8 mouse cellular contexts compared by ENCODE assay signal in the genomic region with DNA sequence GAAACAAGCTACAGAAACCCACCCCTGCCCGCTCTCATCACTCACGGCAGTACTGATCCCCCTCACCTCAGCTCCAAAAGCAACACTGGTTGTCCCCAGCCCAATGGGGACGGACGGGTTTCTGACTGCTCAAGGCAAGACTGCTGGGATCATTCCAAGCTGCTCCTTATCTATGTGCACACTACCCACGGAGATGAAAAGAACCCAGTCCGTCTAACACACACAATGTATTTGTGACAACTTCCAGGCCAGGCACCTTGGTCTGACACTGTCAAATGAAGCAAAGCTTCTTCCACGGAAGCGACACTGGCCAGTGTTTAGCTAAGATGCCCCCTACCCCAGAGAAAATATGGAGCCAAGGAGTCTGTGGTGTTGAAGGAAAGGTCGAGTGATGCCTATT. TPM values are rescaled to one million over a fixed set of nuclear protein-coding genes. Genes with fewer than 3 reads are reported as not detected.
DNase-seq lines count a peak whose midpoint lies in the region; ATAC-seq lines count a peak whose summit lies in the region.

No protein-coding gene starts in this region.

- peak overlapping the region; percentile 80 to 100 for H3K4me3 ChIP-seq in heart, embryonic 14.5 days (ENCODE audit: control insufficient read depth in 1 of 2, insufficient read depth in 1 of 2, low read depth in 1 of 2, low read length in 2 of 2)
- H3K4me3 ChIP-seq in embryonic facial prominence, embryonic 10.5 days = peak overlapping the region; percentile 100
- peak overlapping the region; percentile 100 for H3K4me3 ChIP-seq in hindbrain, embryonic 12.5 days
- peak overlapping the region; percentile 100 for H3K4me3 ChIP-seq in midbrain, embryonic 14.5 days (replicated peaks; ENCODE audit: low read depth, low read length)

- no peaks in the 10 kb centered on the region for H3K27me3 ChIP-seq in heart, embryonic 14.5 days (ENCODE audit: control insufficient read depth, insufficient read depth, low read length)
- no peaks in the 10 kb centered on the region for H3K27me3 ChIP-seq in embryonic facial prominence, embryonic 10.5 days (replicated peaks; ENCODE audit: low read depth, poor library complexity, severe bottlenecking)
- H3K27me3 ChIP-seq in hindbrain, embryonic 12.5 days = no peaks in the 10 kb centered on the region
- no peaks in the 10 kb centered on the region for H3K27me3 ChIP-seq in midbrain, embryonic 14.5 days (ENCODE audit: control insufficient read depth, insufficient read depth, low read length)

- H3K27ac ChIP-seq in heart, embryonic 14.5 days (replicated peaks in 1 of 2; ENCODE audit: control insufficient read depth in 1 of 2, insufficient read depth in 1 of 2, low read depth in 2 of 2, low read length in 2 of 2) = no peak overlapping the region
- no peak overlapping the region for H3K27ac ChIP-seq in embryonic facial prominence, embryonic 10.5 days (replicated peaks)
- no peak overlapping the region for H3K27ac ChIP-seq in hindbrain, embryonic 12.5 days
- H3K27ac ChIP-seq in midbrain, embryonic 14.5 days (replicated peaks; ENCODE audit: low read depth, low read length) = no peak overlapping the region

- intact Hi-C loops in heart, postnatal 36 days (cut with DNase I) = loop anchor here (2.0 kb wide), 2 partner anchors 61 to 217 kb away; partner anchors contain the start of gene Srsf1
- intact Hi-C loops in gastrocnemius, postnatal 14 days (cut with DNase I; ENCODE audit: low total_unique reads) = loop anchor here (5.0 kb wide), 1 partner anchor 62 kb away; the partner anchor contains the start of gene Srsf1

- peaks cover 11 to 17% of the 10 kb centered on the region in 2 experiments for H3K4me1 ChIP-seq in heart, embryonic 14.5 days (ENCODE audit: control insufficient read depth in 2 of 2, insufficient read depth in 2 of 2, low read length in 2 of 2)
- peaks cover 35% of the 10 kb centered on the region for H3K4me1 ChIP-seq in embryonic facial prominence, embryonic 10.5 days
- peaks cover 44% of the 10 kb centered on the region for H3K4me1 ChIP-seq in hindbrain, embryonic 12.5 days
- peaks cover 28% of the 10 kb centered on the region for H3K4me1 ChIP-seq in midbrain, embryonic 14.5 days (ENCODE audit: control insufficient read depth, insufficient read depth, low read length)

- peaks cover 34% of the 10 kb centered on the region for H3K36me3 ChIP-seq in heart, embryonic 14.5 days (ENCODE audit: control insufficient read depth, insufficient read depth, low read length)
- H3K36me3 ChIP-seq in embryonic facial prominence, embryonic 10.5 days (replicated peaks) = peaks cover 45% of the 10 kb centered on the region
- peaks cover 33% of the 10 kb centered on the region for H3K36me3 ChIP-seq in hindbrain, embryonic 12.5 days
- H3K36me3 ChIP-seq in midbrain, embryonic 14.5 days (ENCODE audit: control insufficient read depth, insufficient read depth, low read length) = peaks cover 33% of the 10 kb centered on the region

- H3K4me2 ChIP-seq in heart, embryonic 14.5 days (ENCODE audit: low read length) = peak overlapping the region; percentile 76
- H3K4me2 ChIP-seq in hindbrain, embryonic 12.5 days (replicated peaks) = peak overlapping the region; percentile 89
- H3K4me2 ChIP-seq in midbrain, embryonic 14.5 days (ENCODE audit: low read length) = peak overlapping the region; percentile 95

- no peak for DNase-seq in heart, postnatal 36 days
- DNase-seq in embryonic facial prominence, embryonic 10.5 days (ENCODE audit: low spot score) = no peak
- no peak for DNase-seq in midbrain, embryonic 14.5 days
- no peak for DNase-seq in embryo, embryonic 10.5 days (ENCODE audit: low spot score)
- DNase-seq in gastrocnemius, postnatal 14 days = no peak
- DNase-seq in Muller cell, postnatal 12 days (ENCODE audit: inconsistent ontology term) = no peak

- H3K9me3 ChIP-seq in heart, embryonic 14.5 days (ENCODE audit: control insufficient read depth, low read length) = no peaks in the 10 kb centered on the region
- H3K9me3 ChIP-seq in embryonic facial prominence, embryonic 10.5 days = no peaks in the 10 kb centered on the region
- H3K9me3 ChIP-seq in hindbrain, embryonic 12.5 days (replicated peaks) = no peaks in the 10 kb centered on the region
- H3K9me3 ChIP-seq in midbrain, embryonic 14.5 days (ENCODE audit: control insufficient read depth, low read length) = no peaks in the 10 kb centered on the region

- peak overlapping the region; percentile 97 for H3K9ac ChIP-seq in heart, embryonic 14.5 days (ENCODE audit: low read length)
- H3K9ac ChIP-seq in hindbrain, embryonic 12.5 days = peak overlapping the region; percentile 99
- peak overlapping the region; percentile 97 for H3K9ac ChIP-seq in midbrain, embryonic 14.5 days (replicated peaks; ENCODE audit: low read length)

- no peak for ATAC-seq in heart, embryonic 14.5 days (ENCODE audit: insufficient number of reproducible peaks, insufficient read depth, low FRiP score, low read depth)
- ATAC-seq in hindbrain, embryonic 12.5 days (ENCODE audit: low FRiP score) = no peak
- ATAC-seq in midbrain, embryonic 14.5 days (ENCODE audit: low FRiP score, low TSS enrichment) = no peak

- WGBS in heart, embryonic 14.5 days = 20% methylated on average over 9 of the region's 9 CpGs
- WGBS in embryonic facial prominence, embryonic 10.5 days = 63% methylated on average over 9 of the region's 9 CpGs
- 41% methylated on average over 9 of the region's 9 CpGs for WGBS in hindbrain, embryonic 12.5 days
- 30% methylated on average over 9 of the region's 9 CpGs for whole genome bisulfite sequencing in midbrain, embryonic 14.5 days

RNA-seq across cellular contexts. Expression of gene Dynll2, which starts 1.7 kb away (rescaled TPM):
- polyA plus RNA-seq in heart, embryonic 14.5 days (2014; fragmentation: Nextera tagmentation; extraction: Ambion mirVana) = 15.7 and 17.3 TPM in 2 replicates
- total RNA-seq in heart, postnatal 36 days (2021) = 100 to 1,000 TPM; 340 to 392 TPM
- polyA plus RNA-seq in embryonic facial prominence, embryonic 10.5 days (2016; fragmentation: Nextera tagmentation; extraction: Ambion mirVana) = 27.0 and 28.2 TPM in 2 replicates
- polyA plus RNA-seq in hindbrain, embryonic 12.5 days (2016; fragmentation: Nextera tagmentation; extraction: Ambion mirVana) = 39.9 and 44.8 TPM in 2 replicates
- polyA plus RNA-seq in midbrain, embryonic 14.5 days (2014; fragmentation: Nextera tagmentation; extraction: Ambion mirVana) = 28.3 and 46.5 TPM in 2 replicates
- 100 to 1,000 TPM; 134 to 138 TPM for total RNA-seq in gastrocnemius, postnatal 14 days (2021)
